Mouse (Mus musculus) left cerebral cortex, postnatal 10 days (tissue): ENCODE results near the gene Tnk1. TPM values are rescaled to one million over a fixed set of nuclear protein-coding genes. Genes with fewer than 3 reads are reported as not detected.
A peak's percentile ranks its signal among the peaks of the same experiment; 100 is the strongest.

Experiments
- DNase-seq, 2 experiments: peaks; one replicate each; pipeline ENCODE4 v3.0.0; 2021 to 2022; ENCODE audit warnings: low spot score in 2 of 2, mixed read lengths in 1 of 2; ENCODE audit errors: extremely low spot score in 1 of 2
- intact Hi-C: fragments of 180-260 bp; cut with DNase I; formaldehyde crosslinking; loops from one replicate; pipeline ENCODE4 v1.15.1; 2025
- total RNA-seq, 2 experiments: library from RNA; stranded (reverse); gene quantifications; 2 replicates each; pipeline ENCODE4 v1.2.3; 2021

The Tnk1 gene
- total RNA-seq = under 1 TPM; 0.11 to 0.14 TPM

GRCm38 (mm10) chr11:69858113-69858998 lies at the start of gene Tnk1:
Gene Tnk1, minus strand, starts transcription at chr11:69858730.
- intact Hi-C loops = no loop called here
- no peak for DNase-seq

- intact Hi-C loops = no loop called here
These were observed 45.8 kb upstream of the Tnk1 start for GRCm38 (mm10) chr11:69904311-69904710.

GRCm38 (mm10) chr11:69902972-69903371 lies 44.4 kb upstream of the Tnk1 start:
- intact Hi-C loops = no loop called here
- DNase-seq = no peak

More at GRCm38 (mm10) chr11:69904311-69904710, 45.8 kb upstream of the Tnk1 start:
- DNase-seq = no peak

- DNase-seq = no peak
- intact Hi-C loops = no loop called here
These were observed 43.5 kb upstream of the Tnk1 start for GRCm38 (mm10) chr11:69901993-69902392.

- intact Hi-C loops = no loop called here
- peak; percentile 97 for DNase-seq
These were observed 42.9 kb upstream of the Tnk1 start for GRCm38 (mm10) chr11:69901406-69901846.

GRCm38 (mm10) chr11:69900471-69901405 lies 42.2 kb upstream of the Tnk1 start, which contains the start of the genes 2810408A11Rik and Neurl4:
Gene 2810408A11Rik, minus strand, starts transcription at chr11:69900987.
Gene Neurl4, plus strand, starts transcription at chr11:69901072.
- intact Hi-C loops = no loop called here
- peak; percentile 90 to 92 for DNase-seq

GRCm38 (mm10) chr11:69899870-69900269 lies 41.3 kb upstream of the Tnk1 start:
- no peak for DNase-seq
- intact Hi-C loops = no loop called here

- DNase-seq = no peak
- intact Hi-C loops = no loop called here
These were observed 36.8 kb upstream of the Tnk1 start, which contains the start of gene Acap1 for GRCm38 (mm10) chr11:69895291-69895690. Gene Acap1, minus strand, starts transcription at chr11:69895539.

GRCm38 (mm10) chr11:69894671-69895070 lies 36.1 kb upstream of the Tnk1 start:
- intact Hi-C loops = no loop called here
- DNase-seq = no peak

GRCm38 (mm10) chr11:69891482-69891881 lies 33.0 kb upstream of the Tnk1 start:
- intact Hi-C loops = no loop called here
- DNase-seq = peak in 1 of 2 experiments; percentile 74

GRCm38 (mm10) chr11:69886907-69887635 lies 28.5 kb upstream of the Tnk1 start:
- no peak for DNase-seq
- intact Hi-C loops = no loop called here

- DNase-seq = no peak
- intact Hi-C loops = no loop called here
These were observed 26.1 kb upstream of the Tnk1 start for GRCm38 (mm10) chr11:69884663-69885062.

- intact Hi-C loops = no loop called here
- no peak for DNase-seq
These were observed 25.7 kb upstream of the Tnk1 start for GRCm38 (mm10) chr11:69884240-69884639.

GRCm38 (mm10) chr11:69883527-69884151 lies 25.1 kb upstream of the Tnk1 start:
- intact Hi-C loops = no loop called here
- no peak for DNase-seq

- no peak for DNase-seq
- intact Hi-C loops = no loop called here
These were observed 24.5 kb upstream of the Tnk1 start for GRCm38 (mm10) chr11:69883066-69883465.

GRCm38 (mm10) chr11:69881787-69882670 lies 23.5 kb upstream of the Tnk1 start:
- DNase-seq = no peak
- intact Hi-C loops = no loop called here

- peak in 1 of 2 experiments; percentile 93 for DNase-seq
- intact Hi-C loops = no loop called here
These were observed 22.5 kb upstream of the Tnk1 start, which contains the start of gene Kctd11 for GRCm38 (mm10) chr11:69880853-69881603. Gene Kctd11, minus strand, starts transcription at chr11:69881406.
